Mouse (Mus musculus) kidney, embryonic 16.5 days (tissue): Measurements from ENCODE around the gene Pdzd4. TPM values are rescaled to one million over a fixed set of nuclear protein-coding genes. Genes with fewer than 3 reads are reported as not detected.
A peak's percentile ranks its signal among the peaks of the same experiment; 100 is the strongest.

Experiments used
- ATAC-seq: fragments of 200-750 bp; cut with Nextera tagmentation; 2 replicates; pipeline ENCODE4 v1.8.0; 2017; ENCODE audit warnings: moderate TSS enrichment; ENCODE audit not compliant: low FRiP score, low TSS enrichment
- H3K27ac ChIP-seq: fragments of 300-500 bp; sonication (generic); 2 replicates; pipeline ENCODE4 v1.5.1; 2014; ENCODE audit warnings: low read length
- H3K27me3 ChIP-seq: fragments of 300-500 bp; sonication (generic); 2 replicates; pipeline ENCODE4 v1.6.1; 2014; ENCODE audit warnings: low read length, control low read depth, mixed read lengths; ENCODE audit not compliant: insufficient read depth
- H3K36me3 ChIP-seq: fragments of 300-500 bp; sonication (generic); 2 replicates; pipeline ENCODE4 v1.6.1; 2014; ENCODE audit warnings: low read length, control low read depth, mixed read lengths; ENCODE audit not compliant: insufficient read depth
- H3K4me1 ChIP-seq: fragments of 300-500 bp; sonication (generic); 2 replicates; pipeline ENCODE4 v1.6.1; 2014; ENCODE audit warnings: low read length, control low read depth, mixed read lengths; ENCODE audit not compliant: insufficient read depth
- H3K4me2 ChIP-seq: fragments of 300-500 bp; sonication (generic); replicated peaks from 2 replicates; pipeline ENCODE4 v1.6.1; 2014; ENCODE audit warnings: low read depth, low read length
- H3K4me3 ChIP-seq: fragments of 300-500 bp; sonication (generic); 2 replicates; pipeline ENCODE4 v1.5.1; 2014; ENCODE audit warnings: mild to moderate bottlenecking, low read length
- H3K9ac ChIP-seq: fragments of 300-500 bp; sonication (generic); replicated peaks from 2 replicates; pipeline ENCODE4 v1.6.1; 2014; ENCODE audit warnings: low read length
- H3K9me3 ChIP-seq: fragments of 300-500 bp; sonication (generic); 2 replicates; pipeline ENCODE4 v1.6.1; 2016; ENCODE audit warnings: low read length, control low read depth
- WGBS: fragments of 180-500 bp; shearing (Covaris S2); extraction: QIAGEN DNeasy Blood & Tissue Kit; methylation state at CpG from one replicate; pipeline ENCODE4 v1.1.7; 2014; 5-methylcytosine and 5-hydroxymethylcytosine counted together
- polyA plus RNA-seq: library from polyadenylated mRNA; unstranded; fragments of >200 nt; fragmentation: Nextera tagmentation; extraction: Ambion mirVana; gene quantifications from 2 replicates; pipeline ENCODE4 v1.2.1, GENCODE M21; 2015

The Pdzd4 gene
- polyA plus RNA-seq, 1 experiment from 2014 or later: 0.59 TPM

GRCm38 (mm10) chrX:73835731-73836130, 11.0 kb upstream of the Pdzd4 start:
- no peak overlapping the region for H3K4me3 ChIP-seq
- no peaks in the 10 kb centered on the region for H3K4me1 ChIP-seq
- H3K27me3 ChIP-seq: no peaks in the 10 kb centered on the region
- WGBS: 71% methylated on average over 1 of the region's 1 CpGs
- H3K27ac ChIP-seq: no peak overlapping the region
- no peak overlapping the region for H3K9ac ChIP-seq
- ATAC-seq: no peak
- no peaks in the 10 kb centered on the region for H3K36me3 ChIP-seq
- H3K9me3 ChIP-seq: no peaks in the 10 kb centered on the region
- no peak overlapping the region for H3K4me2 ChIP-seq

GRCm38 (mm10) chrX:73823747-73824146, 1.0 kb downstream of the Pdzd4 start:
- Histone ChIP-seq H3K4me3 (peak overlapping the region; percentile 68), H3K9me3 (no peaks in the 10 kb centered on the region), H3K4me2 (peak overlapping the region; percentile 71), H3K4me1 (no peaks in the 10 kb centered on the region), H3K27ac (no peak overlapping the region), H3K36me3 (no peaks in the 10 kb centered on the region), H3K27me3 (peaks cover 17% of the 10 kb centered on the region; the same call in 1 of the 2 replicates), H3K9ac (peak overlapping the region; percentile 68; the same call in 1 of the 2 replicates)
- 19% methylated on average over 17 of the region's 17 CpGs for WGBS
- peak; percentile 60; the same call in 1 of the 2 replicates for ATAC-seq

DNA sequence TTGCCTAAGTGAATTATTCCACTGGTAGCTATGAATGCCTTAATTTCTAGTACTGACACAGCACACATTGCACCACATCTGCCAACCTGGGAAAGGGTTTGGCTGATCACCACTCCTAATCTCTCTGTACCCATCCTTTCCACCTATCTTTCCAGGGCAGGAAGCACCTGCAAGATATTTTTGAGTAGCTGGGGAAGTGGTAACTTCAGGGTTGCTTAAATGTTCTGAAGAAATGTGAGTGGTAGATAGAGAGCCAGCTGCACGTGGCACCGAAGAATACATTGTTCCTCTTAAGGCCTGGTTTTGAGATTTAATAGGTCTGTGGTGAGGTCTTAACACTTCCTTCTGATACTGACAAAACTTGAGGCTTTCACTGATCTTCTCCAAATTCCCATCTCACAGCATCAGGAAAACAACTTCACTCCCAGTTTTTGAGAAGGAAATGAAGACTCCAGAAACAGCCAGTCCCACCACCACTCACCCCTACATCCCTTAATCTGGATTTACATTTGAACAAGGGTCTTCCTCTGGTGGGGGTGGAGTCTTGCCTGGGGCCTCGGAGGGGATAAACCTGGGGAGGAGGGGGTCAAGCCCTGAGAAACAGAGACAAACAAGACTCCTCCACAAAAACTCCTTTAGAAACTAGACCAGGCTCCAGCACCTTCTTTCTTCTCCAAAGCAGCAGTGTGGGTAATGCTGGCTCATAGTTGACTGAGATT, 8.0 kb downstream of the Pdzd4 start:
- Histone ChIP-seq H3K4me2 (no peak overlapping the region), H3K36me3 (no peaks in the 10 kb centered on the region), H3K4me1 (no peaks in the 10 kb centered on the region), H3K27ac (no peak overlapping the region), H3K4me3 (no peak overlapping the region), H3K9me3 (no peaks in the 10 kb centered on the region), H3K9ac (no peak overlapping the region), H3K27me3 (0 out of 2 replicates have a peak, but pooled peaks cover 6% of the 10 kb centered on the region)
- no peak for ATAC-seq
- 58% methylated on average over 3 of the region's 3 CpGs for WGBS

GRCm38 (mm10) chrX:73815072-73815471, 9.7 kb downstream of the Pdzd4 start:
- Histone ChIP-seq H3K4me3 (peak overlapping the region; percentile 33), H3K9ac (peak overlapping the region; percentile 43), H3K27ac (no peak overlapping the region), H3K36me3 (no peaks in the 10 kb centered on the region), H3K27me3 (0 out of 2 replicates have a peak, but pooled peaks cover 6% of the 10 kb centered on the region), H3K4me1 (no peaks in the 10 kb centered on the region), H3K9me3 (no peaks in the 10 kb centered on the region), H3K4me2 (peak overlapping the region; percentile 42)
- 23% methylated on average over 14 of the region's 14 CpGs for WGBS
- peak; percentile 51; the same call in 1 of the 2 replicates for ATAC-seq

- Histone ChIP-seq H3K27ac (no peak overlapping the region), H3K36me3 (no peaks in the 10 kb centered on the region), H3K9ac (no peak overlapping the region), H3K4me1 (no peaks in the 10 kb centered on the region), H3K4me2 (no peak overlapping the region), H3K9me3 (no peaks in the 10 kb centered on the region), H3K27me3 (no peaks in the 10 kb centered on the region), H3K4me3 (no peak overlapping the region)
- 55% methylated on average over 1 of the region's 1 CpGs for WGBS
- no peak for ATAC-seq
Measured at GRCm38 (mm10) chrX:73805814-73806213, 19.0 kb downstream of the Pdzd4 start.

- Histone ChIP-seq H3K27ac (no peak overlapping the region), H3K36me3 (no peaks in the 10 kb centered on the region), H3K4me1 (no peaks in the 10 kb centered on the region), H3K4me3 (no peak overlapping the region), H3K4me2 (no peak overlapping the region), H3K9me3 (no peaks in the 10 kb centered on the region), H3K9ac (no peak overlapping the region), H3K27me3 (0 out of 2 replicates have a peak, but pooled peaks cover 3% of the 10 kb centered on the region)
- 39% methylated on average over 9 of the region's 9 CpGs for WGBS
- peak; percentile 83 for ATAC-seq
Measured at GRCm38 (mm10) chrX:73798502-73798901, 26.3 kb downstream of the Pdzd4 start.

- H3K4me2 ChIP-seq: no peak overlapping the region
- H3K36me3 ChIP-seq: no peaks in the 10 kb centered on the region
- H3K27me3 ChIP-seq: 0 out of 2 replicates have a peak, but pooled peaks cover 3% of the 10 kb centered on the region
- H3K9me3 ChIP-seq: no peaks in the 10 kb centered on the region
- H3K4me1 ChIP-seq: no peaks in the 10 kb centered on the region
- ATAC-seq: no peak
- 80% methylated on average over 2 of the region's 2 CpGs for WGBS
- no peak overlapping the region for H3K9ac ChIP-seq
- H3K4me3 ChIP-seq: no peak overlapping the region
- H3K27ac ChIP-seq: no peak overlapping the region
Measured at GRCm38 (mm10) chrX:73797511-73797910, 27.3 kb downstream of the Pdzd4 start.

DNA sequence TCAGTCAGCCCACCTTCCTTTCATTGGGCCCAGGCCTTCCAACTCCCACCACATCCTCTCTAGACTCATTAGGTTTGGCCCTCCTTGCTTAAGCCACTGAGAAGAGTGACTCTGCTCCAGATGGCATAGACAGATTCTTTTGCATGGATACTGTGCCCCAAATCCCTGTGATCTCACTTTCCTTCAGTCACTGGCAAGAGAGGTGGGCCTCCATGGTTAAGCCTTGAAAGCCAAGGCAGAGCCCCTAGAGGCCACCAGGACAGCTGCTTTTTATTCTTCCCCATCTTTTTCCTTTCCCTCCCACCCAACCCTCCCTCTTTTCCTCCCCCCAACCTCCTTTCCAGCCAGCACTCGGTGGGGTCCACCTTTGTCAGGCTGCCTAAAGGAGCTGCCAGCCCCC, 31.3 kb downstream of the Pdzd4 start:
- Histone ChIP-seq H3K27me3 (0 out of 2 replicates have a peak, but pooled peaks cover 3% of the 10 kb centered on the region), H3K4me1 (no peaks in the 10 kb centered on the region), H3K9ac (no peak overlapping the region), H3K36me3 (peaks cover 6% of the 10 kb centered on the region; the same call in 1 of the 2 replicates), H3K4me2 (no peak overlapping the region), H3K4me3 (no peak overlapping the region), H3K9me3 (no peaks in the 10 kb centered on the region), H3K27ac (no peak overlapping the region)
- WGBS: 43% methylated on average over 1 of the region's 1 CpGs
- no peak for ATAC-seq

GRCm38 (mm10) chrX:73793039-73793438, 31.7 kb downstream of the Pdzd4 start:
- Histone ChIP-seq H3K27ac (no peak overlapping the region), H3K9ac (no peak overlapping the region), H3K4me1 (0 out of 2 replicates have a peak, but pooled peaks cover 4% of the 10 kb centered on the region), H3K4me3 (no peak overlapping the region), H3K36me3 (peaks cover 6% of the 10 kb centered on the region; the same call in 1 of the 2 replicates), H3K27me3 (0 out of 2 replicates have a peak, but pooled peaks cover 3% of the 10 kb centered on the region), H3K9me3 (no peaks in the 10 kb centered on the region), H3K4me2 (no peak overlapping the region)
- ATAC-seq: no peak

DNA sequence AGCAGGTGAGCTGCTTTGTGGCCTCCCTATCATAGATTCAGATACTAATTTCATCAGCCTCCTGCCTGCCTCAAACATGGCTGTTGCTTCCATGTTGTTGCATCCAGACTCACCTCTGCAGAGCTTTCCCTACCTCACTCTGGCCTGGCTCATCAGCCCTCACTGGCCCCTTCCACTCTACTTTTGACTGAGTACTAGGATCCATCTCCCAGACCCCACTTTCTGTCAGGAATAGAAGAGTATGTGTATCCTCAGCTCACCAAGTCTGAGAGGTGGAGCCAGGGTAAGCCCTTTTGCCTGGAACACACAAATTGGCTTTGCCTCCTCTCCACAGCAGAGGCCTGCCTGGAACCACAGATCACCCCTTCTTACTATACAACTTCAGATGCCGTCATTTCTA, 36.3 kb downstream of the Pdzd4 start:
- 94% methylated on average over 1 of the region's 1 CpGs for WGBS
- no peak for ATAC-seq
- Histone ChIP-seq H3K4me1 (0 out of 2 replicates have a peak, but pooled peaks cover 7% of the 10 kb centered on the region), H3K9me3 (no peaks in the 10 kb centered on the region), H3K27ac (no peak overlapping the region), H3K4me3 (no peak overlapping the region), H3K27me3 (no peaks in the 10 kb centered on the region; the same call in 1 of the 2 replicates), H3K9ac (no peak overlapping the region; the same call in 1 of the 2 replicates), H3K4me2 (peak overlapping the region; percentile 60), H3K36me3 (peaks cover 6% of the 10 kb centered on the region; the same call in 1 of the 2 replicates)
